ENCODE assay signal across 8 mouse cellular contexts in genomic region chr3:136609855-136610555, GRCm38 (mm10). TPM values are rescaled to one million over a fixed set of nuclear protein-coding genes. Genes with fewer than 3 reads are reported as not detected.
DNase-seq lines count a peak whose midpoint lies in the region; ATAC-seq and TF ChIP-seq lines count a peak whose summit lies in the region.

No protein-coding gene starts in this region.

- intact Hi-C loops in heart, postnatal 25 days (cut with DNase I), result loop anchor here (2.0 kb wide), 1 partner anchor 61 kb away; the partner anchor contains the start of gene Ppp3ca

- no peaks in the 10 kb centered on the region for H3K36me3 ChIP-seq in limb, embryonic 12.5 days
- no peaks in the 10 kb centered on the region for H3K36me3 ChIP-seq in forebrain, embryonic 10.5 days (replicated peaks)

- peak overlapping the region; percentile 26; the same call in 1 of the 2 replicates for H3K4me2 ChIP-seq in limb, embryonic 12.5 days

- no peak overlapping the region for H3K4me3 ChIP-seq in cortical plate, adult 2 months (ENCODE audit: insufficient read depth, low read length)
- no peak overlapping the region for H3K4me3 ChIP-seq in limb, embryonic 12.5 days (replicated peaks)
- H3K4me3 ChIP-seq in forebrain, embryonic 10.5 days, result no peak overlapping the region

- H3K27ac ChIP-seq in cortical plate, adult 2 months (ENCODE audit: insufficient read depth, low read length), result peak overlapping the region; percentile 71
- peak overlapping the region; percentile 64; the same call in 1 of the 2 replicates for H3K27ac ChIP-seq in limb, embryonic 12.5 days
- H3K27ac ChIP-seq in forebrain, embryonic 10.5 days, result no peak overlapping the region

- peak; percentile 63 for ATAC-seq in frontal cortex, adult (ENCODE audit: low TSS enrichment)
- ATAC-seq in limb, embryonic 12.5 days (ENCODE audit: insufficient number of reproducible peaks, insufficient read depth, low FRiP score, low TSS enrichment, low read depth), result peak; percentile 63; the same call in 1 of the 2 replicates

- no peak overlapping the region; the same call in 1 of the 2 replicates for H3K9ac ChIP-seq in limb, embryonic 12.5 days (replicated peaks)

- 21% methylated on average over 6 of the region's 6 CpGs for WGBS in limb, embryonic 12.5 days
- 60% methylated on average over 6 of the region's 6 CpGs for WGBS in forebrain, embryonic 10.5 days

- DNase-seq in frontal cortex, postnatal 25 days (ENCODE audit: low spot score in 2 of 2), result no peak
- peak; percentile 53 for DNase-seq in 416B (ENCODE audit: low read depth)
- DNase-seq in heart, postnatal 25 days (ENCODE audit: low spot score), result peak; percentile 4
- DNase-seq in skeletal muscle tissue, adult 2 months (ENCODE audit: low read depth, low spot score), result peak; percentile 39
- DNase-seq in forebrain, embryonic 10.5 days (ENCODE audit: extremely low spot score, low spot score), result no peak

- no peak for TF ChIP-seq POLR2A in cortical plate, adult 2 months (IDR thresholded peaks at IDR 0.05; ENCODE audit: extremely low read depth, insufficient read depth, low read length)

- H3K9me3 ChIP-seq in limb, embryonic 12.5 days, result no peaks in the 10 kb centered on the region
- H3K9me3 ChIP-seq in forebrain, embryonic 10.5 days, result no peaks in the 10 kb centered on the region

- H3K4me1 ChIP-seq in cortical plate, adult 2 months (ENCODE audit: control insufficient read depth, insufficient read depth, low read length), result no peaks in the 10 kb centered on the region; the same call in 1 of the 2 replicates
- H3K4me1 ChIP-seq in limb, embryonic 12.5 days (replicated peaks), result peaks cover 16% of the 10 kb centered on the region
- H3K4me1 ChIP-seq in forebrain, embryonic 10.5 days, result peaks cover 4% of the 10 kb centered on the region; the same call in 1 of the 2 replicates

- H3K27me3 ChIP-seq in limb, embryonic 12.5 days, result no peaks in the 10 kb centered on the region
- no peaks in the 10 kb centered on the region for H3K27me3 ChIP-seq in forebrain, embryonic 10.5 days (ENCODE audit: poor library complexity, severe bottlenecking)

- TF ChIP-seq CTCF in cortical plate, adult 2 months (IDR thresholded peaks at IDR 0.05; ENCODE audit: extremely low read depth, insufficient read depth, low read length), result no peak

RNA-seq across cellular contexts. Expression of gene Ppp3ca, which starts 59.9 kb away (rescaled TPM):
- polyA plus RNA-seq in cortical plate, adult 2 months (2012; rRNA removed), result 595 and 606 TPM in 2 replicates
- total RNA-seq in heart, postnatal 25 days (2021), result 10 to 100 TPM; 40.3 to 43.2 TPM
- polyA plus RNA-seq in limb, embryonic 12.5 days (2016; fragmentation: Nextera tagmentation; extraction: Ambion mirVana), result 110 and 119 TPM in 2 replicates
- polyA plus RNA-seq in forebrain, embryonic 10.5 days (2016; fragmentation: Nextera tagmentation; extraction: Ambion mirVana), result 28.0 and 28.7 TPM in 2 replicates

Comparison
In these comparisons a context has a peak if more than half of its experiments do, and no peak if none do; other contexts are left out.
1. DNase-seq: peak in 416B (single experiment), heart, postnatal 25 days (single experiment) and skeletal muscle tissue, adult 2 months (single experiment); none in frontal cortex, postnatal 25 days (0 of 2) and forebrain, embryonic 10.5 days (single experiment).